Mouse (Mus musculus) CH12.LX (cell line): Measurements from ENCODE around the gene Gm44579. TPM values are rescaled to one million over a fixed set of nuclear protein-coding genes. Genes with fewer than 3 reads are reported as not detected.

Experiments used
- DNase-seq: peaks from one replicate; pipeline ENCODE4 v3.0.0-alpha.2; 2013; ENCODE audit errors: extremely low read depth
- H3K27ac ChIP-seq: 2 replicates; pipeline ENCODE4 v1.5.1; 2012; ENCODE audit warnings: low read depth, mild to moderate bottlenecking, control low read depth, moderate library complexity; ENCODE audit not compliant: insufficient read depth
- H3K27me3 ChIP-seq: replicated peaks from 2 replicates; pipeline ENCODE3; 2012; ENCODE audit warnings: inconsistent platforms
- H3K36me3 ChIP-seq, 2 experiments: replicated peaks in 1 of 2; 2 replicates each; pipeline versions ENCODE3 to v1.6.1; 2012; ENCODE audit warnings: inconsistent platforms in 1 of 2, low read length in 1 of 2, mild to moderate bottlenecking in 1 of 2, mixed read lengths in 1 of 2, moderate library complexity in 1 of 2; ENCODE audit not compliant: control insufficient read depth in 1 of 2, insufficient read depth in 1 of 2
- H3K4me1 ChIP-seq, 2 experiments: 2 replicates each; pipeline ENCODE4 v1.6.1; 2012; ENCODE audit warnings: inconsistent platforms in 1 of 2, moderate library complexity in 1 of 2; ENCODE audit not compliant: insufficient read depth in 2 of 2, control insufficient read depth in 1 of 2
- H3K4me2 ChIP-seq: 2 replicates; pipeline ENCODE4 v1.6.1; 2012; ENCODE audit warnings: low read depth, mild to moderate bottlenecking, control low read depth; ENCODE audit not compliant: poor library complexity, insufficient read depth, severe bottlenecking
- H3K4me3 ChIP-seq, 3 experiments: fragments of 150-350 bp in 1 of 3; sonication (generic) in 1 of 3; replicated peaks in 1 of 3; 2 replicates each; pipeline versions ENCODE3 to v1.5.1; 2011 to 2012; ENCODE audit warnings: low read depth in 2 of 3, low read length in 2 of 3, mild to moderate bottlenecking in 2 of 3, moderate library complexity in 2 of 3, control low read depth in 1 of 3, improper control_type of control experiment in 1 of 3, inconsistent platforms in 1 of 3, mixed read lengths in 1 of 3; ENCODE audit not compliant: poor library complexity in 1 of 3
- H3K79me2 ChIP-seq: replicated peaks from 2 replicates; pipeline ENCODE4 v1.6.1; 2012; ENCODE audit warnings: mild to moderate bottlenecking, moderate library complexity; ENCODE audit not compliant: control insufficient read depth, poor library complexity, insufficient read depth, severe bottlenecking; ENCODE audit errors: extremely low read depth
- H3K9ac ChIP-seq: 2 replicates; pipeline ENCODE4 v1.6.1; 2012; ENCODE audit warnings: low read depth, mild to moderate bottlenecking, control low read depth, moderate library complexity; ENCODE audit not compliant: insufficient read depth
- H3K9me3 ChIP-seq: replicated peaks from 2 replicates; pipeline ENCODE3; 2012; ENCODE audit warnings: low read length, inconsistent platforms, mixed read lengths
- CHD2 ChIP-seq: IDR thresholded peaks from 2 replicates; pipeline ENCODE4 v1.6.1; 2011; ENCODE audit warnings: low read length, improper control_type of control experiment
- ELF1 ChIP-seq: IDR thresholded peaks from 2 replicates; pipeline ENCODE4 v1.6.1; 2014; ENCODE audit warnings: low read depth, mild to moderate bottlenecking, inconsistent platforms, low read length, improper control_type of control experiment
- GABPA ChIP-seq: IDR thresholded peaks from 2 replicates; pipeline ENCODE4 v1.6.1; 2012; ENCODE audit warnings: low read depth, low read length, improper control_type of control experiment, inconsistent platforms; ENCODE audit not compliant: insufficient replicate concordance
- IRF4 ChIP-seq: IDR thresholded peaks from 2 replicates; pipeline ENCODE4 v1.6.1; 2014; ENCODE audit warnings: low read depth, mild to moderate bottlenecking, inconsistent platforms, low read length, improper control_type of control experiment
- JUN ChIP-seq: IDR thresholded peaks from 2 replicates; pipeline ENCODE4 v1.6.1; 2011; ENCODE audit warnings: low read depth, mild to moderate bottlenecking, low read length, improper control_type of control experiment, moderate library complexity; ENCODE audit not compliant: insufficient read depth
- MAX ChIP-seq: IDR thresholded peaks from 2 replicates; pipeline ENCODE4 v1.6.1; 2011; ENCODE audit warnings: low read length, improper control_type of control experiment
- MAZ ChIP-seq: IDR thresholded peaks from 2 replicates; pipeline ENCODE4 v1.6.1; 2012; ENCODE audit warnings: low read depth, mild to moderate bottlenecking, inconsistent platforms, low read length, improper control_type of control experiment, moderate library complexity
- MEF2A ChIP-seq: IDR thresholded peaks from 2 replicates; pipeline ENCODE4 v1.6.1; 2014; ENCODE audit warnings: low read depth, mild to moderate bottlenecking, inconsistent platforms, low read length, improper control_type of control experiment, borderline replicate concordance
- POLR2A ChIP-seq: IDR thresholded peaks from 2 replicates; pipeline ENCODE4 v1.6.1; 2011; ENCODE audit warnings: low read depth, mild to moderate bottlenecking, improper control_type of control experiment, low read length
- POLR2AphosphoS2 ChIP-seq: IDR thresholded peaks from 2 replicates; pipeline ENCODE4 v1.6.1; 2011; ENCODE audit warnings: low read depth, low read length, improper control_type of control experiment
- RCOR1 ChIP-seq: conservative IDR thresholded peaks from 2 replicates; pipeline ENCODE4 v1.6.1; 2012; ENCODE audit warnings: low read depth, mild to moderate bottlenecking, inconsistent platforms, low read length, improper control_type of control experiment
- TBP ChIP-seq: conservative IDR thresholded peaks from 2 replicates; pipeline ENCODE4 v1.6.1; 2011; ENCODE audit warnings: low read depth, low read length, improper control_type of control experiment
- TCF12 ChIP-seq: IDR thresholded peaks from 2 replicates; pipeline ENCODE4 v1.6.1; 2014; ENCODE audit warnings: low read depth, mild to moderate bottlenecking, inconsistent platforms, low read length, improper control_type of control experiment
- UBTF ChIP-seq: IDR thresholded peaks from 2 replicates; pipeline ENCODE4 v1.6.1; 2012; ENCODE audit warnings: low read depth, mild to moderate bottlenecking, inconsistent platforms, low read length, improper control_type of control experiment, moderate library complexity
- USF1 ChIP-seq: IDR thresholded peaks from 2 replicates; pipeline ENCODE4 v1.6.1; 2014; ENCODE audit warnings: low read depth, mild to moderate bottlenecking, inconsistent platforms, low read length, improper control_type of control experiment
- USF2 ChIP-seq: conservative IDR thresholded peaks from 2 replicates; pipeline ENCODE4 v1.6.1; 2011; ENCODE audit warnings: low read depth, low read length, improper control_type of control experiment
- ZMIZ1 ChIP-seq: IDR thresholded peaks from 2 replicates; pipeline ENCODE4 v1.6.1; 2012; ENCODE audit warnings: low read depth, mild to moderate bottlenecking, inconsistent platforms, low read length, improper control_type of control experiment
- ZNF384 ChIP-seq: IDR thresholded peaks from 2 replicates; pipeline ENCODE4 v1.6.1; 2012; ENCODE audit warnings: low read depth, low read length, improper control_type of control experiment, inconsistent platforms
- dilution Hi-C: fragments of 300-500 bp; cut with MboI; formaldehyde crosslinking; loops from 2 replicates; pipeline ENCODE4 v1.14.3; 2020; ENCODE audit warnings: low sequenced_read_pairs; ENCODE audit not compliant: extremely low pct_unique_long_range_greater_than_20kb, extremely low pct_ligation_motif_present
- in situ Hi-C: fragments of 300-500 bp; cut with MboI; formaldehyde crosslinking; loops from 3 replicates; pipeline ENCODE4 v1.14.3; 2019; ENCODE audit warnings: low sequenced_read_pairs, low pct_ligation_motif_present, low pct_unique_long_range_greater_than_20kb, mixed read lengths
- polyA plus RNA-seq: library from polyadenylated mRNA; unstranded; fragments of >175 nt; gene quantifications from 2 replicates; pipeline ENCODE4 v1.2.1, GENCODE M21; 2012; ENCODE audit warnings: low read depth; ENCODE audit not compliant: insufficient read length
- total RNA-seq, 2 experiments: library from RNA; depleted of rRNA; stranded (reverse); fragments of 300-350 nt in 1 of 2; fragments of >200 nt in 1 of 2; gene quantifications; 2 replicates each; pipeline ENCODE4 v1.2.3; 2012 to 2014

The Gm44579 gene
- total and polyA plus RNA-seq, 3 experiments = not detected

GRCm38 (mm10) chr15:98180567-98181131 lies 40.1 kb downstream of the Gm44579 start:
- peak overlapping the region; percentile 4; the same call in 1 of the 2 replicates for H3K9ac ChIP-seq
- H3K79me2 ChIP-seq = no peaks in the 10 kb centered on the region
- H3K27me3 ChIP-seq = peaks cover 88% of the 10 kb centered on the region
- DNase-seq = no peak
- H3K36me3 ChIP-seq = no peaks in the 10 kb centered on the region
- H3K4me2 ChIP-seq = peak overlapping the region; percentile 88
- dilution Hi-C loops (no loop called here), in situ Hi-C loops (loop anchor here (10.0 kb wide), 3 partner anchors 204 to 324 kb away; partner anchors contain the start of gene Olfr283)
- peaks cover 0 to 19% of the 10 kb centered on the region in 2 experiments; a peak in 2 of 4 replicates for H3K4me1 ChIP-seq
- TF ChIP-seq CHD2 (no peak), USF1 (no peak), IRF4 (no peak), TCF12 (no peak), GABPA (no peak), RCOR1 (no peak), POLR2AphosphoS2 (no peak), JUN (no peak), TBP (no peak), UBTF (no peak), ELF1 (no peak), MAX (no peak), USF2 (no peak)
- H3K4me3 ChIP-seq = peak overlapping the region; percentile 58 to 59 (median 59)
- H3K9me3 ChIP-seq = no peaks in the 10 kb centered on the region
- H3K27ac ChIP-seq = no peak overlapping the region

- H3K27me3 ChIP-seq = peaks cover 81% of the 10 kb centered on the region
- TF ChIP-seq POLR2A (no peak), ZNF384 (no peak), CHD2 (peak; percentile 94), GABPA (no peak), MEF2A (no peak), ZMIZ1 (no peak), MAZ (no peak), POLR2AphosphoS2 (no peak)
- in situ Hi-C loops = no loop called here
Measured at GRCm38 (mm10) chr15:98177320-98177719, 43.5 kb downstream of the Gm44579 start.

More at GRCm38 (mm10) chr15:98177320-98177719, 43.5 kb downstream of the Gm44579 start:
- Histone ChIP-seq H3K27ac (no peak overlapping the region), H3K4me2 (no peak overlapping the region), H3K9me3 (no peaks in the 10 kb centered on the region), H3K4me1 (peaks cover 0 to 17% of the 10 kb centered on the region in 2 experiments; a peak in 2 of 4 replicates), H3K9ac (no peak overlapping the region), H3K79me2 (no peaks in the 10 kb centered on the region), H3K4me3 (no peak overlapping the region), H3K36me3 (no peaks in the 10 kb centered on the region)
- no peak for DNase-seq
- dilution Hi-C loops = no loop called here
